Mouse (Mus musculus): ENCODE results near the gene Prr18. TPM values are rescaled to one million over a fixed set of nuclear protein-coding genes. Genes with fewer than 3 reads are reported as not detected.
"Not testable (repeated sequence)": the region's sequence is repeated elsewhere in the genome, so short reads cannot be mapped to it uniquely, and the experiment has no call there.

Prr18 gene
- polyA plus RNA-seq, 1 experiment from 2014 or later: 0.24 TPM

DNA sequence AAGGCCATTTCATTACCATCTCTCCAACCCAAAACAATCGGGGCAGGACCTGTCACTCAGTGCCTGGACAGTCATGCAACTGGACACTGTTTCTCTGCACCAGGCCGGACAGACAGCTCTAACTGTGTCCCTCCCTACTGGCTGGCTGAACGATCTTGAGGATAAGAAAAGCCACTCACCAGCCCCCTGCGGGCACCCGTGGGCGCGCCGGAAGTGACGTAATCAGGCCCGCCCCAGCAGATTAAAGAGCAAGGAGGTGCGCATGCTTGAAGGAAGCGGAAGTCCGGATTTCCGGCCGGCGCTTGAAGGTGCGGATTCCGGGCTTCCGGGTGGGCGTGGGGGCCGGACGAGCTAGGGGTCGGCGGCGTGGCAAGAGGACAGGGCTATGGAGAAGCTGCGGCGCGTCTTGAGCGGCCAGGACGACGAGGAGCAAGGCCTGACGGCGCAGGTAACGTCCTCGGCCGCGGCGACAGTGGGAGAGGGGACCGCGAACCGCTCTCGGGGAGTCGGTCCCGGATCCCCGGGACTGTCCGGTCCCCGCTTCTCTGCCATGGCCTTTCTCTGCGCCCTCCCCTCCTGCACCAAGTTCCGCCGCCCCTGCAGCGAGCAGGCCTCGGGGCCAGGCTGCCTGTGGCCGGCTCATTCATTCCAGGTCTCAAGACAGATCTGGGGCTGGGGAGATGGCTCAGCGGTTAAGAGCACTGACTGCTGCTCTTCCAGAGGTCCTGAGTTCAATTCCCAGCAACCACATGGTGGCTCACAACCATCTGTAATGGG lies 26.2 kb upstream of the Prr18 start, which contains the start of gene Sft2d1:
TSS of gene Sft2d1 (plus strand) at position 265 of the 777 bp plus-strand sequence.
- under 1% methylated on average over 53 of the region's 54 CpGs for WGBS
- H3K27me3 ChIP-seq: no peaks in the 10 kb centered on the region
- peak; percentile 88 for ATAC-seq (ENCODE audit: insufficient number of reproducible peaks, low FRiP score, low TSS enrichment, low read depth)
- H3K4me1 ChIP-seq: peaks cover 18% of the 10 kb centered on the region
- H3K9me3 ChIP-seq: no peaks in the 10 kb centered on the region
- peak within 1 kb of the TSS; percentile 79 for H3K9ac ChIP-seq
- H3K4me2 ChIP-seq: peak within 1 kb of the TSS; percentile 53
- peak within 1 kb of the TSS; percentile 75 for H3K27ac ChIP-seq
- no peaks in the 10 kb centered on the region for H3K36me3 ChIP-seq
- peak within 1 kb of the TSS; percentile 77 for H3K4me3 ChIP-seq

DNA sequence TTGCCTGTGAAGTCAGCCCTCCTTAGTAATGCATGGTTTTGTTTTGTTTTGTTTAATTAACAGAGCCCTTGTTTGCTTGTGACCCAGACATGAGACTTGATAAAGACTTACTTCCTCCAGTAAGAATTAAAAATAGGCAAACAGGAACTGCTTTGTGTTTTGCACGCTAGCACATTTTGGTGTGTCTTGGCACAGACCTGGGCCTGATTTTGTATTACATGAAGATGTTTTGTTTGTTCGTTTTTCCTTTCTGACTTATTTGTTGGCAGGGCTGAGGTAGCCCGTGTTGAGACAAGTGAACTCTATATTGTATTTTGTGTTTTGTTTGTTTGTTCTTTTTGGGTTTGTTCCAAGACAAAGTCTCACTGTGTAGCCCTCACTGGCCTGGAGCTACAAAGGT lies 25.5 kb upstream of the Prr18 start:
- H3K9ac ChIP-seq: no peak overlapping the region
- H3K9me3 ChIP-seq: no peaks in the 10 kb centered on the region
- ATAC-seq (ENCODE audit: insufficient number of reproducible peaks, low FRiP score, low TSS enrichment, low read depth): no peak
- H3K27ac ChIP-seq: no peak overlapping the region
- H3K4me2 ChIP-seq: peak overlapping the region; percentile 53
- WGBS: 40% methylated on average over 3 of the region's 3 CpGs
- no peaks in the 10 kb centered on the region for H3K36me3 ChIP-seq
- H3K27me3 ChIP-seq: no peaks in the 10 kb centered on the region
- peaks cover 18% of the 10 kb centered on the region for H3K4me1 ChIP-seq
- H3K4me3 ChIP-seq: peak overlapping the region; percentile 77

DNA sequence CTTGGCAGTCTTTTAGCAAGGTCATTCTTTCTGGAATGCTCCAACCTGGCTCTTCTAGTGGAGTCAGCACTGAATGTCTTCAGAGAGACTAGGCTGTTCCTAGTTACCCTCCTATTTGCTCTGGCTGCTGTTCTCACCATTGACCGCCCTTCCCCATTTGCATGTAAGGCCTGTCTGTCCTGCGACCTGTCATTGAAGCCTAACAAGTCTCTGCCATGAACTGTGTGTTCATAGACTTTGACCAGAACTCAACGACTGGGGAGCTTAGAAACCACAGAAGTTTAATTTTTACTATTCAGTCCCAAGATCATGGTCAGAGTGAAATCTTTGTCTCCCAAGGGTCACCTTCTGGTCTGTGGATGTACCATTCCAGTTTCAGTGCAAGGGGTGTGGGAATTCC lies 23.3 kb upstream of the Prr18 start:
- 0 out of 2 replicates have a peak, but pooled peaks cover 2% of the 10 kb centered on the region for H3K36me3 ChIP-seq
- no peak overlapping the region for H3K27ac ChIP-seq

DNA sequence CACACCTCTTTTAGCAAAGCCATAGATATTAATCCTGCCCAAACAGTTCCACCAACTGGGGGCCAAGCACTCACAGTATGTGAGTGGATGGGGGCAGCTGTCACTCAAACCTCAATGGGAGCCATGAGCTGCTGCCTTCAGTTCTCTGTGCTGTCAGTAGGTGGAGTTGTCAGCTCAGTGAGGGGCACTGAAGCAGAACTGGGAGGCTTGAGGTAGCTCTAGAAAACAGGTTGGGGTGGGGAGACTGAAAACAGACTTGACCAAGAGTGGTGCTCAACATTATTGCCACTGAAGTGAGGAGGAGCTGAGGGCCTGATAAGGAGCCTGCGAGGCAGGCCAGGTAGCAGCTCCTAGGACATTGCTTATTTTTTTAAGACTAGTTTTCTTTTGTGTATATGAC lies 21.0 kb upstream of the Prr18 start:
- Histone ChIP-seq H3K4me1 (peaks cover 18% of the 10 kb centered on the region), H3K9ac (no peak overlapping the region), H3K4me3 (no peak overlapping the region), H3K27me3 (no peaks in the 10 kb centered on the region), H3K36me3 (0 out of 2 replicates have a peak, but pooled peaks cover 2% of the 10 kb centered on the region), H3K4me2 (no peak overlapping the region), H3K27ac (no peak overlapping the region), H3K9me3 (no peaks in the 10 kb centered on the region)
- 93% methylated on average over 1 of the region's 1 CpGs for WGBS
- no peak for ATAC-seq (ENCODE audit: insufficient number of reproducible peaks, low FRiP score, low TSS enrichment, low read depth)

More for the DNA sequence above, 23.3 kb upstream of the Prr18 start:
- H3K4me1 ChIP-seq: peaks cover 18% of the 10 kb centered on the region
- 90% methylated on average over 3 of the region's 3 CpGs for WGBS
- no peak overlapping the region for H3K9ac ChIP-seq
- H3K27me3 ChIP-seq: no peaks in the 10 kb centered on the region
- no peak overlapping the region for H3K4me3 ChIP-seq
- no peak for ATAC-seq (ENCODE audit: insufficient number of reproducible peaks, low FRiP score, low TSS enrichment, low read depth)
- no peak overlapping the region for H3K4me2 ChIP-seq
- no peaks in the 10 kb centered on the region for H3K9me3 ChIP-seq

DNA sequence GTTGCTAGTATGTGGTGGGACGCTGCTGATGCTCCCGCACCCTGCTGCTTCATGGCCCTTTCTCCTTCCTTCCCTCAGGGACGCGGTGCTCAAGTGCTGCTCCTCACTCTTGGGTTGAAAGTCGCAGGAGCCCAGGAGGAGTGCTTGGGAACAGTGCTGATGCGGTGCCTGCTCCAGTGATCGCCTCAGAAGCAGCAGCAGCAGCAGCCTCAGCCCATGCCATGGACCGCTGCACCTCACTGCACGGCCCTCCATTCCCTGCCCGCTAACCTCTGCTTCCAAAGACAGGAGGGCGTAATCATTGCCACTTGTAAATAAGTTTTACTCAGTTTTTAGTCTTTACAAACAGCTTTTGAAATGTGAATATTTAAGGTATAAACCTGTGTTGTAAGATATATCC lies 10.4 kb upstream of the Prr18 start:
- H3K9ac ChIP-seq; H3K4me3 ChIP-seq; ATAC-seq (ENCODE audit: insufficient number of reproducible peaks, low FRiP score, low TSS enrichment, low read depth); H3K4me2 ChIP-seq; H3K9me3 ChIP-seq; H3K4me1 ChIP-seq; H3K27ac ChIP-seq; H3K27me3 ChIP-seq: not testable (repeated sequence)
- H3K36me3 ChIP-seq: peaks cover 13% of the 10 kb centered on the region
- WGBS: 92% methylated on average over 10 of the region's 11 CpGs

DNA sequence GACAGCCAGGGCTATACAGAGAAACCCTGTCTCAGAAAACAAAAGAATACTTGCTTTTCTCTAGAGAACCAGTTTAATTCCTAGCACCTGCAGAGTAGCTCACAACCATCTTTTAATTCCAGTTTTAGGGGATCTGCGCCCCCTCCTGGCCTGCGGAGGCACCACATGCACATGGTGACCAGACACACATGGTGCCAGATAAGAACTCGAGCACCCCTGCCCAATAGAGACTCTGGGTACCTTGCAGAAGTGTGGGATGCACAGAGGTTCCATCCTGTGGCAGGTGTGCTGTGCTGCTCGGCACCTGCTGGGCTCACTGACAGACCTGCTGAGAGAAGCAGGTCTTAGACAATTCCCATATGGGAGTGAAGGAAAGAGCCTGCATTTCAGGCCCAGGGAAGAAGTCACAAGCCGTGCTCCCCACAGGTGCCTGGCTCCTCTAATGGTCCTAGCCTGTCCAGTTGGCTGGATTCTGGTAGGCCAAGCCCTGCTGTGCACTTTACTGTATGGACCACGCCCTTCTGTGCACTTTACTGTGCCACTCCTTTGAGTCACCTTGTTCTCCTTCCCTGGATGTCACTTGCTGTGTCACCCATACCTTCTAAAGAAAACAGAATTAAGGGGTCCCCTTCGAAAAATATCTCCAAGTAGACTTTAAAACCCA lies 8.6 kb upstream of the Prr18 start:
- Histone ChIP-seq H3K27ac (no peak overlapping the region), H3K27me3 (no peaks in the 10 kb centered on the region), H3K36me3 (peaks cover 13% of the 10 kb centered on the region), H3K9me3 (no peaks in the 10 kb centered on the region), H3K4me2 (no peak overlapping the region), H3K9ac (no peak overlapping the region), H3K4me1 (no peaks in the 10 kb centered on the region), H3K4me3 (no peak overlapping the region)
- ATAC-seq (ENCODE audit: insufficient number of reproducible peaks, low FRiP score, low TSS enrichment, low read depth): no peak
- 70% methylated on average over 7 of the region's 7 CpGs for WGBS

DNA sequence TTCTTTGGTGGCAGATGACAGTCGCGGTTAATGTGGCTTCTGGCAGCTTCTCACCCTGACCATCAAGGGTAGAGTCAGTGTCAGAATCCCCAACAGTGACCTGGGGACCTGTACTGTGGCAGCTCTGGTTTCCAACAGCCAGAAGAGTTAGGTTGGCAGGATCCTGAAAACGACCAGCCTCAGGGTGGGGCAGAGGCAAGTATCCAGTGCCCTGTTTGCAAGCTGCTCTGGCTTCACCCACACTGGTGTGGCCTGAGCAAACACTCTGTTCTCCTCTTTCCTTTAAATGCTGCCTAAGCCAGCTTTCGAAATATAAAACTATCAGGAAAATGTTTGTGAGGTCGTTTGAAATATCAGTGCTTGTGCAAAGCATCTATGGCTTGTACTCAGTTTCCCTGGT lies 6.7 kb upstream of the Prr18 start:
- H3K36me3 ChIP-seq: peaks cover 11% of the 10 kb centered on the region
- H3K4me2 ChIP-seq: no peak overlapping the region
- WGBS: 73% methylated on average over 5 of the region's 5 CpGs
- no peak for ATAC-seq (ENCODE audit: insufficient number of reproducible peaks, low FRiP score, low TSS enrichment, low read depth)
- H3K4me1 ChIP-seq: no peaks in the 10 kb centered on the region
- H3K27me3 ChIP-seq: no peaks in the 10 kb centered on the region
- no peak overlapping the region for H3K4me3 ChIP-seq
- no peaks in the 10 kb centered on the region for H3K9me3 ChIP-seq
- H3K27ac ChIP-seq: no peak overlapping the region
- no peak overlapping the region for H3K9ac ChIP-seq

DNA sequence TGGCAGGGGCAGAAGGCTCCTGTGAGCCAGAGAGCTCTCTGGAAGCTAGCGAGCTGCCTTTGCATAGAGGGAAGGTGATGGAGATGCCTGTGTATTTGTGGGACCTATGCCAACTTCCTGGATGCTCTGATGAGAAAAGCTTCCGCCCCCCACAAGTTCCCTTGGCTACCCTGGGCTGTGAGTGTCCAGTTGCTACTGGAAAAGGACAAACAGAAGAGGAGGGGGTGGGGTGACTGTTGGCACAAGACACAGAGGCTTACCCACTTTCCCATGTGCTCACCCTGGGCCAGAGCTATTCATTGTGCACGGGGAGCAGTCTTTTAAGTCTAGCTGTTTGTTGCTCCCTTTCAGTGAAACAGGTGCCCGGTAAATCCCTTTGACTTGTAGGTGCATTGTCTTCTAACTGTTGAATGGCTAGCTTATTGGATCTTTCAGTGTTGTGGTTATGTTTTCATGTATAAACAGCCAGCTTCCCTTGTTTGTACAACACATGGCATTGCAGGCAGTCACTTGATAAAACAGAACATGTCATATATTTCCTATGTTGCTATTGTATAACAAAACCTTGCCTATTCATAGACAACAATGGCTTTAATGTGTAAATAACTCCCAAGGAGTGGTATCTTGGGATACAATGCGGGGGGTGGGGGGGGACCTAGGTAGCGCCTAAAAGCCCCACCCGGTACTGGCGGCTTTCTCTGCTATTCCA lies 2.6 kb downstream of the Prr18 start:
- no peak for ATAC-seq (ENCODE audit: insufficient number of reproducible peaks, low FRiP score, low TSS enrichment, low read depth)

DNA sequence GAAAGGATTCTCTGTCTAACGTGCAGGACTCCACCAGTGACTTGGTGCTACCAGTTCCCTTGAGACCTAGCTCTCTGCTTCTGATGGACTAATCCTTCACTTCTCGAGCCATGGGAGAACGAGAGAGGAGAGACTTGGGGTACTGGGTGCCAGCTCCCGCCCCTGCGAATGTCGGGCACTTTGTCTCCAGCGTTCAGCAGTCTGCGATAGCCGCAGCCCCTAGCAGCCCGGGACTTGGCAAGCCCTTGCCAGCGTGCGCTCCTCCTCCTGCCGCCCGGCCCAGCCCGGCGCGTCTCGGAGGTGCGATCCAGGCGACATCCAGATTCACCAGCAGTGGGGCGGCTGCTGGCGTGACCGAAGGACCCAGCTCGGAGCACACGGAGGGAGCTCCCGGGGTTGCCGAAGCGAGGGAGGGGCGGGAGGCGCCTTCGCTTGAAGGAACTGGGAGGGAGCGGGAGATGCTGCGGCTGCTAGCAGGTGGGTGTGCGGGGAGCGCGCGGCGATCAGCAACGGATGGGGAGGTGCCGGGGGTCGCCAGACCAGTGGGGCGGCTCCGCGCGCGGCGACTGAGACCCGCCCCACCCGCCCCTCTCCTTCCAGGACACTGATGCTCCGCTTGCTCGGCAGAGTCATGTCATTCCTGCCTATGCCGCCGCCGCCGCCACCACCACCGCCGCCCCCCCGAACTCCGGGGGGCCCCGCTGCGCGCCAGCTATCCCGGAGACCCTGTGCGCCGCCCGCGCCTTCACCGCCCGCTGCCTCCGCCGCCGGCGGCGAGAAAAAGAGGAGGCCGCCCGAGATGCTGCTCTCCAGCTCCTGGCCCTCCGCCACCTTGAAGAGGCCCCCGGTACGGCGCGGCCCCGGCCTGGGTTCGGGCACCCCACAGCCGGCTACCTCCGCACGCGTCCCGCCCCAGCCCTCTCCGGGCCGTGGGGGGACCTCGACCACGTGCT lies 3.4 kb downstream of the Prr18 start:
- WGBS: 1% methylated on average over 65 of the region's 92 CpGs

More for the DNA sequence above, 2.6 kb downstream of the Prr18 start:
- peak overlapping the region; percentile 100 for H3K4me2 ChIP-seq
- peaks cover 17% of the 10 kb centered on the region for H3K4me1 ChIP-seq
- whole genome bisulfite sequencing: 33% methylated on average over 8 of the region's 8 CpGs
- H3K36me3 ChIP-seq: no peaks in the 10 kb centered on the region
- H3K27me3 ChIP-seq: peaks cover 51% of the 10 kb centered on the region
- no peaks in the 10 kb centered on the region for H3K9me3 ChIP-seq
- H3K27ac ChIP-seq: no peak overlapping the region
- peak overlapping the region; percentile 52 for H3K4me3 ChIP-seq
- no peak overlapping the region for H3K9ac ChIP-seq

DNA sequence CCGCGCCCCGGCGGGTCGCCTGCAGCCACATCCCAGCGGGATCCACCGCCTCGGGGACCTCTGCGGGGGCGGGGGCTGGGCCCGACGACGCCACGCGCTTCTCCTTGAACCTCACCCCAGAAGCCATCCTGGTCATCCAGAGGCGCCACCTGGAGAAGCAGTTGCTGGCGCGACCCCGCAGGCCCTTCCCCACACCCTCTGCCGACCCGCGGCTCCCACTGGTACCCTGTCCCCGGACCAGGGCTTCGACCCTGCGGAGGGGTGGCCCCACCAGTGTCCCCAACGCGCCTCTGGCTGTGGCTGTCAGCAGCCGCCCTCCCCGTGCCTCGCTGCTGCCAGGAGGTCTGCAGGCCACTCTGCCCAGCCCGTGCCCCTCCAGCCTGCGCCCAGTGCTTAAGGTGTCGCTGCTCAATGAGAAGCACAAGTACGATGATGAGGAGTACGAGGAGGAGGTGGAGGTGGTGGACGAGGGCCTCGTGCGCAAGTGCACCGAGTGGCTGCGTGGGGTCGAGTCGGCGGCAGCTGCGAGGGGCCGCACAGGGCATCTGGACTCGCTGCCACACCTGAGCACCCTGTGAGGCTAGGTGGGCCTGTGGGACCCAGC lies 4.2 kb downstream of the Prr18 start:
- Histone ChIP-seq H3K4me3 (peak overlapping the region; percentile 52), H3K27me3 (peaks cover 51% of the 10 kb centered on the region), H3K27ac (no peak overlapping the region), H3K4me2 (peak overlapping the region; percentile 100), H3K36me3 (no peaks in the 10 kb centered on the region), H3K9ac (peak overlapping the region; percentile 54), H3K4me1 (peaks cover 17% of the 10 kb centered on the region), H3K9me3 (no peaks in the 10 kb centered on the region)
- ATAC-seq (ENCODE audit: insufficient number of reproducible peaks, low FRiP score, low TSS enrichment, low read depth): no peak
- 12% methylated on average over 46 of the region's 46 CpGs for WGBS

More for the DNA sequence above, 3.4 kb downstream of the Prr18 start:
- Histone ChIP-seq H3K4me1 (peaks cover 17% of the 10 kb centered on the region), H3K27me3 (peaks cover 51% of the 10 kb centered on the region), H3K4me2 (peak overlapping the region; percentile 100), H3K36me3 (no peaks in the 10 kb centered on the region), H3K9me3 (no peaks in the 10 kb centered on the region), H3K9ac (peak overlapping the region; percentile 54), H3K27ac (no peak overlapping the region), H3K4me3 (peak overlapping the region; percentile 52)
- ATAC-seq (ENCODE audit: insufficient number of reproducible peaks, low FRiP score, low TSS enrichment, low read depth): no peak; the same call in 1 of the 2 replicates

DNA sequence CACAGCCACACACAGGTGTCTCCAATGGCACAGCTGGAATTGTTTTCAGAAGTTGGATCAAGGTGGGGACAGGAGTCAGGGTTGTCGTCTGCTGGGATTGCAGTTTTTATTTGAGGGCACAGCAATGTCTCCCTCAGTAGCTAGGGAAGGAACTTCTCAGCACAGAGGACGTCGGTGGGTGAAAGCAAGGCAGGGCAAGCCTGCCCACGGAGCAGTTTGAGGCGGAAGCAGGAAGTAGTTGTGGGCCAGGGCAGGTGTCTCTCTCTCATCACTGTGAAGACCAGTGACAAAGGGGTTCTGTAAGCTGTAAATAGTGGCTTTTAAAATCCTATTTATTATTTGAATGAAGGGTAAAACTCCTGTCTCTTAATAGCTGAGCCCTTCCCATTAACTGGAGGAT lies 5.4 kb downstream of the Prr18 start:
- Histone ChIP-seq H3K9ac (no peak overlapping the region), H3K4me1 (peaks cover 17% of the 10 kb centered on the region), H3K36me3 (no peaks in the 10 kb centered on the region), H3K27ac (no peak overlapping the region), H3K9me3 (no peaks in the 10 kb centered on the region), H3K27me3 (peaks cover 51% of the 10 kb centered on the region), H3K4me3 (no peak overlapping the region), H3K4me2 (no peak overlapping the region)
- 37% methylated on average over 5 of the region's 5 CpGs for WGBS
- ATAC-seq (ENCODE audit: insufficient number of reproducible peaks, low FRiP score, low TSS enrichment, low read depth): no peak

Measured in limb, embryonic 15.5 days (tissue).